Mouse (Mus musculus): ENCODE measurements at regions not wholly inside any gene's neighbourhood (a gene's known extent, or its start where the extent isn't known, plus 50 kb on each side); places are given as distances from the start of the nearest gene placed in this dataset.

DNA sequence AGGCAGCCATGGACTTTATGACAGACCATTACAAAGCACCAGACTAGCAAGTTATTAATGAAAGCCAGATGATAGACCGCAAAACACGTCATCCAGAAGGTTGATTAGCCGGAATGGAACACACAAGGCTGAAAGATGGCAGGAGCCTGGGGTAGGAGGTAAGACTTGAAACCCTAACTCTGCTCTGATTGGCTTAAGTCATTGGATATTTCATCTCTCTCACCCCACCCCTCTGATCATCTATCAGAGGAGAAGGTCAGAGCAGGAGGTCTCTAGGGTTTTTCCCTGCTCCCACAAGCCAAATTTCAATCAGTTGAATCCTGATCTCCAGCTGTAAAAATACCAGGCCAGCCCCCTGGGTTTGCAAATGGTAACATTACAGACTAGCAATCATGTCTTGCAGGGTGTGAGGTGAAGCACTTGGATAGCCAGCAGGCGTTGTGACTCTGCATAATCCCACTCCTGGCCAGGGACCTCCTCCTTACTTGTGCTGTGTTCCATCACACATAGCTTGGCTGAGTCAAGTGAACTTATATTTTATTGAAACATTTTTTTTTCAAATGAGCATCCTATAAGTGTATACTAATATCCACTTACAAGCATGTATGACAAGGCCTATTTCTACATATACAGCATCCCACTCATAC, 114.6 kb upstream of the Tnp1 start:
- no peaks in the 10 kb centered on the region for H3K27me3 ChIP-seq
- no peaks in the 10 kb centered on the region for H3K9me3 ChIP-seq (replicated peaks)
- H3K27ac ChIP-seq = no peak overlapping the region
- 75% methylated on average over 4 of the region's 4 CpGs for WGBS (ENCODE audit: insufficient replicate concordance)
- DNase-seq (no peak), ATAC-seq (ENCODE audit: low read depth) (no peak)
- no peaks in the 10 kb centered on the region for H3K36me3 ChIP-seq
- H3K4me2 ChIP-seq = no peak overlapping the region
- no peak overlapping the region for H3K4me3 ChIP-seq (replicated peaks)
- H3K9ac ChIP-seq = no peak overlapping the region
- H3K4me1 ChIP-seq (replicated peaks) = no peaks in the 10 kb centered on the region

DNA sequence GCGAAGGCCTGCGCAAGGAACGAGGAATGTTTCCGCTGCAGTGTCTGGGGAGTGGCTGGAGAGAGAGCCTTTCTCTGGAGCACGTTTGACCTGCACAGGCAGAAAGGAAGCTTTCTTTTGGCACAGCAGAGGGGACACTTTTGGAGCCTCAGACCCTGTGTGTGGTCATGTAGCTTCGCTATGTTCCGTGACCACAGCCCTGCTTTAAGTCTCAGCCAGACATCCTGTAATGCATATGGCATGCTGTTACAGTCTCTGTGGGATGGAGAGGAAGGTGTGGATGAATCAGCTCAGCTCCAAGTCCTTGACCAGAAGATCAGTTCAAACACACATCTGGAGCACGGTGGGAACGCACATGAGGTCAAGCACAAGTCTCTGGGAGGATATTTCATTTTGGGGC, 107.3 kb upstream of the Tnp1 start:
- Histone ChIP-seq H3K9ac (no peak overlapping the region), H3K36me3 (no peaks in the 10 kb centered on the region), H3K27ac (no peak overlapping the region), H3K4me2 (no peak overlapping the region), H3K4me3 (replicated peaks) (no peak overlapping the region), H3K27me3 (no peaks in the 10 kb centered on the region), H3K4me1 (replicated peaks) (no peaks in the 10 kb centered on the region), H3K9me3 (replicated peaks) (no peaks in the 10 kb centered on the region)
- 68% methylated on average over 9 of the region's 9 CpGs for WGBS (ENCODE audit: insufficient replicate concordance)
- DNase-seq (no peak), ATAC-seq (ENCODE audit: low read depth) (no peak)

DNA sequence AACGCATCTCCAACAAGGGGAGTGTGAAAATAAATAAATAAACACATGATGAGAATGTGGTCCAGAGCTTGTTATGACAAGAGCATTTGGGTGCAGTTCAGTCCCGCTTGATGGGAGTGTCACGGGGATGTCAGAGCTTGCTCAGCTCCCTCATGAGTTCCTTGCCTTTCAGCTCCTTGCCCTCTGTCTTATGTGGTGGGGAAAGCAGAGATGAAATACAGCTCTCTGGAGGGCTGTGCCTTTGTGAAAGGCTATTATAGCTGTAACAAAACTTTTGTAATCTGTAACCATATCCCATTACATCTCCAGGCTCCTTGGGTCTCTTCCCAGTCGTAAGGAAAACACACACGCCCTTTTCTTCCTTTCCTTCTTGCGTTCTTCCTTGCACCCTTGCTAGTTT, 103.0 kb upstream of the Tnp1 start:
- H3K9me3 ChIP-seq (replicated peaks) = no peaks in the 10 kb centered on the region
- WGBS (ENCODE audit: insufficient replicate concordance) = 73% methylated on average over 6 of the region's 6 CpGs
- no peak overlapping the region for H3K4me2 ChIP-seq
- no peak for DNase-seq
- no peak overlapping the region for H3K4me3 ChIP-seq (replicated peaks)
- peaks cover 9% of the 10 kb centered on the region; the same call in 1 of the 2 replicates for H3K27me3 ChIP-seq
- no peak overlapping the region for H3K27ac ChIP-seq
- no peaks in the 10 kb centered on the region for H3K36me3 ChIP-seq
- H3K9ac ChIP-seq = no peak overlapping the region
- no peak for ATAC-seq (ENCODE audit: low read depth)
- no peaks in the 10 kb centered on the region for H3K4me1 ChIP-seq (replicated peaks)

DNA sequence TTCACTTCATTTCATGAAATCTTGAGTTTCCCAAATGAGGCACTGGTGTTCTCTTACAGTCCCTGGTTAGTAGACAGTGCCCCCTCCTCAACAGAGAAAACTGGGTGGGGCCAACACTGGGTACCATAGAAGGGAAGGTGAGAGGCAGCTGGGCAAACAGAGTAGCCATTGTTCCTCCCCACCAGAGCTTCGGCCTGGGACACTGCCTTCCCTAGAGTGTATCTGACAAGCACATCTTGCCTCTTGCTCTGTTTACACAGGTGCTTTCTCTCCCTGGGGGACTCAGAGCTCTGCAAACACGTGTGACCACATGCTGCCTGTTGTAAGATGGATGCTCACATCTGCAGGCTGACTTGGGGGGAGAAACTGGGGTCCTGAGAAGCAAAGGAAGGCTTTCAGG, 100.8 kb upstream of the Tnp1 start:
- H3K36me3 ChIP-seq = no peaks in the 10 kb centered on the region
- H3K4me1 ChIP-seq (replicated peaks) = no peaks in the 10 kb centered on the region
- 15% methylated on average over 2 of the region's 2 CpGs for WGBS (ENCODE audit: insufficient replicate concordance)
- no peaks in the 10 kb centered on the region for H3K9me3 ChIP-seq (replicated peaks)
- H3K4me3 ChIP-seq (replicated peaks) = no peak overlapping the region
- peaks cover 9% of the 10 kb centered on the region; the same call in 1 of the 2 replicates for H3K27me3 ChIP-seq
- H3K9ac ChIP-seq = no peak overlapping the region
- ATAC-seq (ENCODE audit: low read depth) (no peak), DNase-seq (no peak)
- no peak overlapping the region for H3K27ac ChIP-seq
- no peak overlapping the region for H3K4me2 ChIP-seq

DNA sequence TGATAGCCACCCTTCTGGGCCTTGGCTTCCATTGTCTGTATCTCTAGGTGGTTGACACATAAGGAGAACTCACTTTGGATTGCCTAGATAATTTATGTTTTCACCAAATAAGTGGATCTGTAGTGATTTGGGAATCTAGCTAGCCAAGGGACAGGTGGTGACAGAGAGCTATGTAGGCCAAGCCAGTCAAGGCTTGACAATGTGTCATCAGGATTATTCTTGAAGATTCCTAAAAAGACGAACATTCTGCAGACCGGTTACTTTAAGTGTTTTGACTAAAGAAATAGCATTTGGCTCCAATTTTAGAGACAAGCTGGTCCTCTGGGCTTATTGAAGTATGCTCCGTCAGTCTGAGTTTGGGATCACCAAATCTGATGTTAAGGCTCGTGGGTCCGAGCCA, 100.1 kb upstream of the Tnp1 start:
- Histone ChIP-seq H3K27me3 (peaks cover 9% of the 10 kb centered on the region; the same call in 1 of the 2 replicates), H3K36me3 (no peaks in the 10 kb centered on the region), H3K9ac (no peak overlapping the region), H3K9me3 (replicated peaks) (no peaks in the 10 kb centered on the region), H3K4me2 (no peak overlapping the region), H3K4me3 (replicated peaks) (no peak overlapping the region), H3K27ac (no peak overlapping the region), H3K4me1 (replicated peaks) (no peaks in the 10 kb centered on the region)
- DNase-seq (no peak), ATAC-seq (ENCODE audit: low read depth) (no peak)
- WGBS (ENCODE audit: insufficient replicate concordance) = 68% methylated on average over 5 of the region's 5 CpGs

DNA sequence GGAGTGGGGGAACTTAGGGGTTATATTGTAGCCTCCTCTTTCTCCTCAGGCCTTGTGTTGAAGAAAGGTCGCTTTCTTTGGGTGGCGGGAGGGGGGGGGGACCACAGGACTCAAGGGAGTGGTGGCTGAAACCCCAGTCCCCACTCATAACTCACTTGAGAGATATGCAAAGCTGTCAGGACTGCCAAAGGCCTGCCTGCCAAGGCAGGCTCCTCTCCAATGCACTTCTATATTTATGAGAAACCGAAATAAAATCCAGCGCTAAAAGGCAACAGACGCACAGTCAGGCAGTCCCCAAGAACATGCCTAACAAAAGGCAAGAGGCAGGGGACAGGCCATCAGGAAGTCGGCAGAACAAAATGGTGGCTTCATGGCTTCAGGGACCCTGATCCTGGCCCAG, 97.4 kb upstream of the Tnp1 start:
- H3K27ac ChIP-seq = no peak overlapping the region
- no peak overlapping the region for H3K9ac ChIP-seq
- H3K4me1 ChIP-seq (replicated peaks) = no peaks in the 10 kb centered on the region
- no peaks in the 10 kb centered on the region for H3K9me3 ChIP-seq (replicated peaks)
- no peak overlapping the region for H3K4me3 ChIP-seq (replicated peaks)
- H3K27me3 ChIP-seq = peaks cover 9% of the 10 kb centered on the region; the same call in 1 of the 2 replicates
- WGBS (ENCODE audit: insufficient replicate concordance) = 82% methylated on average over 6 of the region's 6 CpGs
- no peak for DNase-seq
- H3K36me3 ChIP-seq = no peaks in the 10 kb centered on the region
- no peak overlapping the region for H3K4me2 ChIP-seq
- ATAC-seq (ENCODE audit: low read depth) = no peak

DNA sequence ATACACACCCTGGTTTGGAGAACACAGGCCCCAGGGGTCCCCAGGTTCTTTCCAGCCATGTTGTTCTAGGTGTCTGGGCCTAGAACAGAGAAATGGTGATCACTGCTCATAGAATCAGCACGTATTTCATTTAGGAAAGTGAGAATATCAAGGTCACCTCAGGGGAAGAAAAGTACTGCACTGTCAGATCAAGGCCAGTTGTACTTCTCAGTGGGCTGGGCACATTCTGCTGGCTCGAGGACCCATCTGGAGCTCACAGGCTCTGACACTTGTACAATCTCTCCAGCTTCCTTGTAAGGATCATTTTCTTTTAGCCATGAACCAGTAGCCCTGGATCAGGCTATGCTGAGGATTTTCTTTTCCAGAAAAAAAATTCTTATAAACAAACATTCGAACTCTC, 97.0 kb upstream of the Tnp1 start:
- 59% methylated on average over 3 of the region's 3 CpGs for WGBS (ENCODE audit: insufficient replicate concordance)

DNA sequence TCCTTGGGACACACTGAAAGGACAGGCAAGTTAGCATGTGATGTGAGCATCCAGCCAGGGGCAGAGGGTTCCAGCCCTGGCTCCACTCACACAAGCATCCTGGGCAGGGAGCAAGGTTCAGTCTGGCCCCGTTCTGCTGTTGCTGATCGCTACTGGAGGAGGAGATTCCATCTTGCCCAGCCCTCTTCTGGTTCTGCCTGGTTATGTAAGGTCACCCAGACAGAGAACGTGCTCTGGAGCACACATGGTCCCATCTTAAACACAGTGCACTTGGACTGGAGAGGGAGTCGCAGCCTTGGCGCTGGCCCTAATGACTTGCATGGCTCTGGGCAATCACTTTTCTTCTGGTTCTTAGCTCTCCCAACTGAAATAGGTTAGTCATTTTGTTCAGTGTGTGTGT, 96.2 kb upstream of the Tnp1 start:
- H3K27me3 ChIP-seq = peaks cover 6% of the 10 kb centered on the region; the same call in 1 of the 2 replicates
- no peak overlapping the region for H3K27ac ChIP-seq
- H3K9ac ChIP-seq = no peak overlapping the region
- H3K36me3 ChIP-seq = no peaks in the 10 kb centered on the region
- H3K4me3 ChIP-seq (replicated peaks) = no peak overlapping the region
- H3K4me2 ChIP-seq = no peak overlapping the region
- no peaks in the 10 kb centered on the region for H3K4me1 ChIP-seq (replicated peaks)
- no peaks in the 10 kb centered on the region for H3K9me3 ChIP-seq (replicated peaks)
- 79% methylated on average over 5 of the region's 5 CpGs for WGBS (ENCODE audit: insufficient replicate concordance)
- DNase-seq (no peak), ATAC-seq (ENCODE audit: low read depth) (no peak)

More for the DNA sequence above, 97.0 kb upstream of the Tnp1 start:
- no peaks in the 10 kb centered on the region for H3K4me1 ChIP-seq (replicated peaks)
- peaks cover 9% of the 10 kb centered on the region; the same call in 1 of the 2 replicates for H3K27me3 ChIP-seq
- no peak overlapping the region for H3K4me3 ChIP-seq (replicated peaks)
- no peak for DNase-seq
- H3K4me2 ChIP-seq = no peak overlapping the region
- H3K9me3 ChIP-seq (replicated peaks) = no peaks in the 10 kb centered on the region
- no peak for ATAC-seq (ENCODE audit: low read depth)
- no peak overlapping the region for H3K27ac ChIP-seq
- no peak overlapping the region for H3K9ac ChIP-seq
- H3K36me3 ChIP-seq = no peaks in the 10 kb centered on the region

DNA sequence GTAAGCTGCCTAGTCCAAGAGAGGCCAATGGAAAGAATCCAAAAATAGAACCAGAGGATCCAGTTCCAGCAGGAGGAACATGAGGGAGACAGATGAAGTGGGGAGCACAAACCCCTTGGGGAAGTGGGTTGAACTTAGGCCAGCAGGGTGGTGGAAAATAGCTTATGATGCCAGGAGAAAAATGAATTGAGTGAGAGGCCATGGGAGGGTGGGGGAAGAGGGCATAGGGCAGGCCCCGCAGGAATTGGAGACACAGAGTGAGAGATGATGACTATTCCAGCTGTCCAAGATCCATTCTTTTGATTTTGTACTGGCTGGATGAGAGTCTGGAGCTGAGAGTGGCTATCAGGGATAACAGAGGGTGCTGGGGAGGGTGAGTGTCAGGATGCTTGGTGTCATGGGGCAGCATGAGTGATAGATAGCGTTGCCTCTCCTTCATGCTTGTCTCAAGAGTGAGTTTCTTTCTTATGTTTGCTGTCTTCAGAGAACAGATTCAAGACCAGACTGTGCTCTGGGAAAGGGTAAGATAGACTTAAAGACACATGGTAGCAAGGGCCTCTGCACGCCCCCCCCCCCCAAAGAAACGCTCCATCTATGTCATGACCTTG, 90.3 kb upstream of the Tnp1 start:
- H3K27ac ChIP-seq = no peak overlapping the region
- ATAC-seq (ENCODE audit: low read depth) (no peak), DNase-seq (no peak)
- no peaks in the 10 kb centered on the region for H3K36me3 ChIP-seq
- no peak overlapping the region for H3K4me3 ChIP-seq (replicated peaks)
- no peak overlapping the region for H3K9ac ChIP-seq
- H3K9me3 ChIP-seq (replicated peaks) = no peaks in the 10 kb centered on the region
- 68% methylated on average over 4 of the region's 4 CpGs for WGBS (ENCODE audit: insufficient replicate concordance)
- H3K4me2 ChIP-seq = no peak overlapping the region
- no peaks in the 10 kb centered on the region for H3K4me1 ChIP-seq (replicated peaks)
- no peaks in the 10 kb centered on the region for H3K27me3 ChIP-seq

DNA sequence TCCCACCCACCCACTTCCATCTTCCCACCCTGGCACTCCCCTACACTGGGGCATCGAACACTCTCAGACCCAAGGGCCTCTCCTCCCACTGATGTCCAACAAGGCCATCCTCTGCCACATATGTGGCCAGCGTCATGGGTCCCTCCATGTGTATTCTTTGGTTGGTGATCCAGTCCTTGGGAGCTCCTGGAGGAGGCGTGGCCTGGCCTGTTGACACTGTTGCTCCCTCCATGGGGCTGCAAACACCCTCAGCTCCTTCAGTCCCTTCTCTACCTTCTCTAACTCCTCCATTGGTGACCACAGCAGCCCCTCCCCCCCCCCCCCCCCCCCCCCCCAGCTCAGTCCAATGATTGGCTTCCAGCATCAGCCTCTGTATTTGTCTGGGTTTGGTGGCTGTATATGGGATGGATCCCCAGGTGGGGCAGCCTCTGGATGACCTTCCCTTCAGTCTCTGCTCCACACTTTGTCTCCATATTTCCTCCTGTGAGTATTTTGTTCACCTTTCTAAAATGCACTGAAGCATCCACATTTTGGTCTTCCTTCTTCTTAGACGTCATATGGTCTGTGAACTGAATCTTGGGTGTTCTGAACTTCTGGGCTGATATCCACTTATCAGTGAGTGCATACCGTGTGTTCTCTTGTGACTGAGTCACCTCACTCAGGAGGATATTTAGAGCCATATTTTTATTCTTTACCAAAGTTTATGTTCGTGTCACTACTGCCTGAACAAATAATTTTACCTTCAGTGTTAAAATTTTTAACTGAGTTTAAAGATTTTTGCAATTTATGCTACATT, 82.1 kb upstream of the Tnp1 start:
- H3K4me3 ChIP-seq (replicated peaks) = no peak overlapping the region
- no peaks in the 10 kb centered on the region for H3K36me3 ChIP-seq
- H3K27ac ChIP-seq = peak overlapping the region; percentile 81
- no peaks in the 10 kb centered on the region for H3K9me3 ChIP-seq (replicated peaks)
- ATAC-seq (ENCODE audit: low read depth) (peak; percentile 97), DNase-seq (peak; percentile 20)
- H3K4me2 ChIP-seq = peak overlapping the region; percentile 41
- H3K9ac ChIP-seq = peak overlapping the region; percentile 17; the same call in 1 of the 2 replicates
- WGBS (ENCODE audit: insufficient replicate concordance) = 46% methylated on average over 6 of the region's 6 CpGs
- H3K27me3 ChIP-seq = no peaks in the 10 kb centered on the region; the same call in 1 of the 2 replicates
- H3K4me1 ChIP-seq (replicated peaks) = peaks cover 25% of the 10 kb centered on the region

DNA sequence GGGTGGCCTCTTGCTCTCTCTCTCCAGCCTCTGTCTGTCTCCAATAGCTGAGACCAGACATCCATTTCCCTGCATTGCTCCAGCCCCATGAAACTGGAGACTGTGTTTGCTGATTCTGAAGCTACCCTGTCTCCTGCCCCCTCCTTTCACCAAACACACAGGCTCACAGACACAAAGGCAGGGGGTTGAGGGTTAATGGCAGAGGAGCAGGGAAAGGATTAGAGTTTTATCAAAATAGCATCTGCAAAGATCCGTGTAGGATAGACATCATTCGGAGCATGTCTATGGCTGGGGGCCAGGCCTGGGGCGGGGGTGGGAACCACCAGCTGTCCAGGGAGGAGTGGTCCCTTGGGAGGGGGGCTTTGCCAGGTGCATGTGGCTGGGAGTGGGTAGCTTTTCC, 73.9 kb upstream of the Tnp1 start:
- Histone ChIP-seq H3K36me3 (no peaks in the 10 kb centered on the region), H3K4me1 (replicated peaks) (no peaks in the 10 kb centered on the region), H3K4me3 (replicated peaks) (no peak overlapping the region), H3K27ac (no peak overlapping the region), H3K27me3 (peaks cover 8% of the 10 kb centered on the region; the same call in 1 of the 2 replicates), H3K9ac (no peak overlapping the region), H3K4me2 (no peak overlapping the region), H3K9me3 (replicated peaks) (no peaks in the 10 kb centered on the region)
- WGBS (ENCODE audit: insufficient replicate concordance) = 53% methylated on average over 3 of the region's 3 CpGs
- DNase-seq = no peak
- no peak for ATAC-seq (ENCODE audit: low read depth)
